Comparison of ENCODE assay signal across 16 mouse cellular contexts in the genomic region with DNA sequence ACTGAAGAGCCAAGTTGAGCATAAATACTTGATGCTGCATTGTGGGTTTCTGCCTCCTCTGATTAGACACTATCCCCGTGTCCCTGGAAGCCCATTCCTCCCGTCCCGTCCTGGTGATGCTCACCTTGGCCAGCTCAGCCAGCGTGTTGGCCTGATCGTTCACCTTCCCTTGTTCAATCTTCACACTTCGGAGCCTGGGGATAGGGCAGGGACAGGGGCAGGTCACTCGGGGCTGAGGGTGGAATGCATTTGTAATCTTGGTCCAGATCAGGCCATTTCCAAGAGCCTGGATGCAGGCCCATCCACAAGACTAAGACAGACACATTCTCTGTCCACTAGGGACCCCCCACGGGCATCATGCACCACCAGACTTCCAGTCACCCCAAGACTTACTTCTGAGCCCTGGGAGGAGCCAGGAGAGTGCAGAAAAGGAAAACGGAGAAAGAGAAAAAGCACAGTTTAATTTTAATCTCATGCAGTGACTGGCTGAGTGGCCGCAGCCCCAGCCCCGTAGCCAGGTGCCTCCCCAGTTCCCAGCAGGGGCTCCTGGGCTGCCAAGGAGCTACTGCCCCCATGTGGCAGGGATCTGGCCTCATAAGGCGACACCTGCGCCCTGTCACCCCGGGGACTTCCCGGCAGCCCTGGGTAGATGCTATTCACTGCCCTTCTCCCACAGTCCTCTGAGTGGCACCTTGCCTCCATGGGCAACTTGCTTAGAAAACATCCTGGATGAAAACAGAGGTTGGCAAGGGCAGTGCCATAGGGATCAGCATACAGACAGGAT. TPM values are rescaled to one million over a fixed set of nuclear protein-coding genes. Genes with fewer than 3 reads are reported as not detected.
DNase-seq lines count a peak whose midpoint lies in the region; ATAC-seq and TF ChIP-seq lines count a peak whose summit lies in the region.
"Had no signal": no experiment of that assay in that cellular context is flagged by ENCODE, and none has a peak within 500 bp of the region (broad histone marks: within the 10 kb centered on the region; RNA-seq: fewer than 3 reads in every experiment).

No protein-coding gene starts in this region.

- H3K27me3 ChIP-seq in kidney, postnatal 0 days (ENCODE audit: insufficient read depth, low read length), result no peaks in the 10 kb centered on the region; the same call in 1 of the 2 replicates
- H3K27me3 ChIP-seq in liver, postnatal 0 days (ENCODE audit: insufficient read depth, low read length), result peaks cover 8% of the 10 kb centered on the region; the same call in 1 of the 2 replicates
- H3K27me3 ChIP-seq: stomach, embryonic 15.5 days had no signal

- TF ChIP-seq EP300 in liver, postnatal 0 days (IDR thresholded peaks at IDR 0.05; ENCODE audit: low read depth), result no peak

- peak; percentile 24 to 46 for DNase-seq in cerebellum, postnatal 10 days
- no peak for DNase-seq in cerebellum, postnatal 36 days
- no peak for DNase-seq in kidney, postnatal 0 days (ENCODE audit: low spot score)
- DNase-seq in kidney, postnatal 10 days, result no peak
- DNase-seq in B cell, adult 2 months, result peak; percentile 62 to 65
- no peak for DNase-seq in liver, postnatal 0 days
- no peak for DNase-seq in gastrocnemius, postnatal 25 days
- no peak for DNase-seq in lung, adult 18-20 months
- DNase-seq: adrenal gland, postnatal 36 days; cerebellum, adult 9-10 months; layer of hippocampus, adult 9-11 months; retina, postnatal 1 day had no signal

- H3K36me3 ChIP-seq in kidney, postnatal 0 days (ENCODE audit: insufficient read depth, low read length), result no peaks in the 10 kb centered on the region
- no peaks in the 10 kb centered on the region for H3K36me3 ChIP-seq in liver, postnatal 0 days (replicated peaks; ENCODE audit: insufficient read depth, low read length)
- H3K36me3 ChIP-seq: limb, embryonic 13.5 days; stomach, embryonic 15.5 days had no signal

- H3K4me1 ChIP-seq in kidney, postnatal 0 days (replicated peaks; ENCODE audit: insufficient read depth, low read length), result no peaks in the 10 kb centered on the region
- peaks cover 16% of the 10 kb centered on the region; the same call in 1 of the 2 replicates for H3K4me1 ChIP-seq in liver, postnatal 0 days (ENCODE audit: insufficient read depth)

- no peak overlapping the region for H3K27ac ChIP-seq in kidney, postnatal 0 days
- no peak overlapping the region for H3K27ac ChIP-seq in liver, postnatal 0 days (ENCODE audit: low read depth)
- H3K27ac ChIP-seq: limb, embryonic 13.5 days; stomach, embryonic 15.5 days had no signal

- ATAC-seq in kidney, postnatal 0 days (replicated peaks; ENCODE audit: low FRiP score, low read depth), result no peak
- no peak for ATAC-seq in liver, postnatal 0 days

- TF ChIP-seq CTCF in kidney, postnatal 0 days (IDR thresholded peaks at IDR 0.05; ENCODE audit: low read depth), result peak; percentile 37
- TF ChIP-seq CTCF in liver, postnatal 0 days (IDR thresholded peaks at IDR 0.05; ENCODE audit: low read depth), result peak; percentile 60

- peak overlapping the region; percentile 13; the same call in 1 of the 2 replicates for H3K9ac ChIP-seq in kidney, postnatal 0 days (ENCODE audit: low read depth, low read length)
- no peak overlapping the region for H3K9ac ChIP-seq in liver, postnatal 0 days (replicated peaks)
- H3K9ac ChIP-seq: limb, embryonic 13.5 days; stomach, embryonic 15.5 days had no signal

- no peak overlapping the region for H3K4me3 ChIP-seq in kidney, postnatal 0 days (replicated peaks; ENCODE audit: low read depth, low read length)
- H3K4me3 ChIP-seq in liver, postnatal 0 days (ENCODE audit: low read depth, low read length), result no peak overlapping the region
- H3K4me3 ChIP-seq: limb, embryonic 13.5 days; myocyte; stomach, embryonic 15.5 days had no signal

- 53% methylated on average over 15 of the region's 15 CpGs for WGBS in kidney, postnatal 0 days
- WGBS in liver, postnatal 0 days (ENCODE audit: insufficient replicate concordance), result 46% methylated on average over 15 of the region's 15 CpGs

- no peaks in the 10 kb centered on the region for H3K9me3 ChIP-seq in kidney, postnatal 0 days (replicated peaks; ENCODE audit: low read length)
- no peaks in the 10 kb centered on the region for H3K9me3 ChIP-seq in liver, postnatal 0 days (ENCODE audit: low read length)
- H3K9me3 ChIP-seq: limb, embryonic 13.5 days; stomach, embryonic 15.5 days had no signal

- H3K4me2 ChIP-seq in kidney, postnatal 0 days (ENCODE audit: low read length), result no peak overlapping the region
- H3K4me2 ChIP-seq in liver, postnatal 0 days (ENCODE audit: low read depth, low read length), result no peak overlapping the region
- H3K4me2 ChIP-seq: limb, embryonic 13.5 days; stomach, embryonic 15.5 days had no signal

RNA-seq across cellular contexts. Expression of a gene that starts 7.0 kb away (rescaled TPM):
- polyA plus RNA-seq in kidney, postnatal 0 days (2015; fragmentation: Nextera tagmentation; extraction: Ambion mirVana), result 6.8 and 7.5 TPM in 2 replicates
- polyA plus RNA-seq in liver, postnatal 0 days (2015; fragmentation: Nextera tagmentation; extraction: Ambion mirVana), result 6.1 and 6.2 TPM in 2 replicates
- total RNA-seq in gastrocnemius, postnatal 25 days (2021), result 10 to 100 TPM; 21.7 to 39.3 TPM

RNA-seq across cellular contexts. Expression of a gene that starts 16.5 kb away (rescaled TPM):
- 4.2 and 5.5 TPM in 2 replicates for polyA plus RNA-seq in kidney, postnatal 0 days (2015; fragmentation: Nextera tagmentation; extraction: Ambion mirVana)
- 0.19 and 0.45 TPM in 2 replicates for polyA plus RNA-seq in liver, postnatal 0 days (2015; fragmentation: Nextera tagmentation; extraction: Ambion mirVana)
- total RNA-seq in gastrocnemius, postnatal 25 days (2021), result 10 to 100 TPM; 11.8 to 14.4 TPM

RNA-seq across cellular contexts. Expression of a gene that starts 27.2 kb away (rescaled TPM):
- 87.2 and 90.3 TPM in 2 replicates for polyA plus RNA-seq in kidney, postnatal 0 days (2015; fragmentation: Nextera tagmentation; extraction: Ambion mirVana)
- 34.3 and 37.9 TPM in 2 replicates for polyA plus RNA-seq in liver, postnatal 0 days (2015; fragmentation: Nextera tagmentation; extraction: Ambion mirVana)
- total RNA-seq in gastrocnemius, postnatal 25 days (2021), result 10 to 100 TPM; 58.3 to 58.8 TPM

RNA-seq across cellular contexts. Expression of a gene that starts 38.3 kb away (rescaled TPM):
- 0.09 and 0.13 TPM in 2 replicates for polyA plus RNA-seq in kidney, postnatal 0 days (2015; fragmentation: Nextera tagmentation; extraction: Ambion mirVana)
- polyA plus RNA-seq in liver, postnatal 0 days (2015; fragmentation: Nextera tagmentation; extraction: Ambion mirVana), result 0.19 and 0.25 TPM in 2 replicates
- not detected for total RNA-seq in gastrocnemius, postnatal 25 days (2021)
- total RNA-seq: adrenal gland, postnatal 36 days had no signal
- polyA plus RNA-seq: heart, embryonic 14.5 days had no signal

RNA-seq across cellular contexts. Expression of a gene that starts 41.7 kb away (rescaled TPM):
- polyA plus RNA-seq in kidney, postnatal 0 days (2015; fragmentation: Nextera tagmentation; extraction: Ambion mirVana), result 8.4 and 10.2 TPM in 2 replicates
- polyA plus RNA-seq in liver, postnatal 0 days (2015; fragmentation: Nextera tagmentation; extraction: Ambion mirVana), result 5.2 and 6.0 TPM in 2 replicates
- 1 to 10 TPM; 2.4 to 3.4 TPM for total RNA-seq in gastrocnemius, postnatal 25 days (2021)

Comparison
In these comparisons a context has a peak if more than half of its experiments do, and no peak if none do; other contexts are left out.
1. DNase-seq: peak in cerebellum, postnatal 10 days (2 of 2) and B cell, adult 2 months (2 of 2); none in cerebellum, postnatal 36 days (0 of 2), kidney, postnatal 0 days (single experiment), kidney, postnatal 10 days (single experiment), liver, postnatal 0 days (single experiment), gastrocnemius, postnatal 25 days (single experiment) and lung, adult 18-20 months (0 of 2).